Mouse (Mus musculus): Measurements from ENCODE around the gene Ric1. TPM values are rescaled to one million over a fixed set of nuclear protein-coding genes. Genes with fewer than 3 reads are reported as not detected.
A peak's percentile ranks its signal among the peaks of the same experiment; 100 is the strongest.

Ric1 gene
- polyA plus RNA-seq, 1 experiment = 11.7 TPM

DNA sequence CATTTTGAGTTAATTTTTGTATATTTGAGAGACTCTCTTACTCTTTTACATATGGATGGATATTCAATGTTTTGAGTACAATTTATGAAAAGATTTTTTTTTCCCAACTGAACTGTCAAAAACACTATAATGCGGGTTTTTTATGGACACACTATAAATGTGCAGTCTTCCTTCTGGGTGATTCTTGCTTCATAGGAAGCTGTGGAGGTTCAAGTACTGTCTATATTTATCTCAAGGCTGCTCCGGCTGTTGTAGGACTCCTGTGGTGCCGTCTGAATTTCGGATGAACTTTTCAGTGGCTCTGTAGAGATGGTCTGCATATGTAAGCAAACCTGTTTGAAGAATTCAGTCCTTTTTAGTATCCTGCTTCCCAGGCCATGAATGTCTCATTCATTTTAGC lies 86.1 kb downstream of the Ric1 start:
- DNase-seq (ENCODE audit: low spot score) = no peak

DNA sequence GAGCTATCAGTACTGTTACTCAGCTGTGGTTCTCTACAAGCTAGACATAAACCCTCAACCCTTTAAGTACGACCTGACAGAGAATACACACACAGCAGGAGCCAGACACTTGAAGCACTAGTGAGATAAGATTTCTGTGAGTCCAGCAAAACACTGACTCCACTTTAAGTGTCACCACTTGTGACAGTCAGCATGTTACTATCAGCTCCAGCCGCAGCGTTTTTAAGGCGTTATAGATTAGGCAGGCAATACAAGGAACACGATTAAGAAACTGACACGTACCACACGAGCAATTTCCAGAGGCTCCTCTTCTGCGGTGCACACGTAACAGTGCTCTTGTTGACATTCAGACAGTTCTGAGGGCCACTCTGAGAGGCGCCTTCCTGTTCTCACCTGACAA lies 88.8 kb downstream of the Ric1 start:
- no peak for DNase-seq (ENCODE audit: low spot score)

DNA sequence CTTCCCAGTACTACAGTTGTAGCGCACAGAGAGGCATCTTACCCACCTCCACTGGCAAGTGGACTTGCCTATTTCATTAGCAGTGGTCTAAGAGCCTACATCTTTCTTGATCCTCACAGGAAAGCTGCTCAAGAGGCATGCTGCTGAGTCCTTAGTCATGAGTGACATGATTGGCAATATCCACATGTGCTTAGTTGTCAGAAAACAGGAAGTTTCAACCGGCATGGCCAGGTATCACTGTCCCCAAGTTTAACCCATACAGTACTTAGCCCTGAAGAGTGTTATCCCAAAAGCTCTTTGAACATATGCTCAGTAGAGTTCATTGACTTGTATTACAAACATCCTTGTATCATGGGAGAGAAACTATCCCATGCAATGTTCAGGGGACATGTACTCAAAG lies 90.0 kb downstream of the Ric1 start:
- DNase-seq (ENCODE audit: low spot score) = no peak

DNA sequence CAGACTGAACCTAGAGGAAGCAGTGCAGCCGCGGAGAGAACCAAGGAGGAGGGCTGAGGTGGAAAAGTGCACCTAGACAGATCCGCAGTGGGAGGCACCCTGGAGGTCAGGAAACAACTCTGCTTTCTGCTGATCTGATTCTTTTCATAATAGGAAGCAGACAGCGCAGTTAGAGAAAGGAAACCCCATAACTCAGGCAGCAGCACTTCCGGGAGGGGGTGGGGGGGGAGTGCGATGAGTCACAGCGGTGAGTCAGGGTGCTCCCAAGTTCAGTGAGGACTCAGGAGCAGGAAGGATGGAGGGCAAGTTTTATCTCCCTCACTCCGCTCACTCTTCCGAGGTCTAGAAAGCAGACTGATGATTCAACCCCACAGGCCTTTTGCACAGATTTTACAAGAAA lies 119.0 kb downstream of the Ric1 start:
- no peak for DNase-seq (ENCODE audit: low spot score)

DNA sequence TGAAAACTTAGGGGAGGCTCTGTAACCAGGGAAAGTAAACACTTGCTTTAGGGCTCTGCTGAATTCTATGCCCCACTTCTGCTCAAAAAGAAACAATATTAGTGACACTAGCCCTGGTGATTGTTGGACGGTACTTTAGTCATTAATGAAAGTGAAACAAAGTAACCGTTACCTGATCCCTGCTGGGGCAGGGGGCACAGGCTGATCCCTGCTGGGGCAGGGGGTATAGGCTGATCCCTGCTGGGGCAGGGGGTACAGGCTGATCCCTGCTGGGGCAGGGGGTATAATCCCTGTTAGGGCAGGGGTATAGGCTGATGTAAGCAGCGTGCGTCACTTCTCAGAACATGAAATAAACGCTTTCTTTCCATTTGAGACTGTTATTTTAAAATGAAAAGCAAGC lies 119.4 kb downstream of the Ric1 start:
- no peak for DNase-seq (ENCODE audit: low spot score)

DNA sequence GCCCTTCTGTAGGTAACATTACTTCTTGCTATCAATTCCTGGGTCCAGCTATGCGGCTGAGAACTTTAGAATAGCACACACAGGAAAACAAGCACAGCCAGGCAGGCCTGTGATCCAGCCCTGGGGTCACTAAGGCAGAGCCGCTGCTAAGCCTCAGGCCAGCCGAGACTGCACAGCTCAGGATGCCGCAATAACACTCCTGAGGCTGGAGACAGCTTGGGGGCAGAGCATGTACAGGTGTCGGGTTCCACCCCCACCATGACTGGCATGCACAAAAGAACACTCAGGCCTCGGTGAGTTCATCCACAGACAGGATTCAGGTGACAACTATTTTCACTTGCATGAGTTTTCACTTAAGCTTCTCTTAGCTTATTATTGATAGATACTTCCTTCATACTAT lies 120.1 kb downstream of the Ric1 start:
- DNase-seq (ENCODE audit: low spot score) = no peak

DNA sequence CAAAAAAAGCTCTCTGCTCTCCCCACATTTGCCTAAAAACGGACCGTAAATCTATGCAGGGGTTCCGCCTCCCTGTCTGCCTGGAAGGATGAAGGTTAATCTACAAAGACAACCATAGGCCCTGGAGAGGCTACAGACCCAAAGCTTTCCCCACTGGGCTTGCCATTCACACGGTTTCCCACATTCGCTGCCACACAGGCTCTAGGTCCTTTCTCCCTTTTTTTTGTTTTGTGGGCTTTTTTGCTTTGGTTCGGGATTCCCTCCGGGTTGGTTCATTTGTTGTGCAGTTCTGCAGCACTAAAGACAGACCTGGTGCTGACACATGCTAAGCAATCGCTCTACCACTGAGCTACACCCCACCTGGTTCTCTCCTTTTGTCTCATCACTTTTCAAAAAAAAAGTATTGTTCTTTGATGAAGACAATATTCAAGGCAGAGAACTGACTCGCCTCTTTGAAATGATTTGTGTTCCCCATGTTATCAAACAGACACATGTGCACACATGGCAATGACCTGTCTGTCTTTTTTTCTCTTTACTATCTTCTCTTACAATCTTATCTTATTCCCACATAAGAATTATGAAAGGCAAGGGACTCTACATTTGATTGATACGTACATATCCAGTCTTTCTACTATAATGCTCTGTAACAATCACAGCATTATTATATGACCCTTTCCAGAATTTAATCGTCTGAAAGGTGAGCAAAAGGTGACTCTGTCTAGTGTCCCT lies 121.3 kb downstream of the Ric1 start:
- DNase-seq (ENCODE audit: low spot score) = no peak

DNA sequence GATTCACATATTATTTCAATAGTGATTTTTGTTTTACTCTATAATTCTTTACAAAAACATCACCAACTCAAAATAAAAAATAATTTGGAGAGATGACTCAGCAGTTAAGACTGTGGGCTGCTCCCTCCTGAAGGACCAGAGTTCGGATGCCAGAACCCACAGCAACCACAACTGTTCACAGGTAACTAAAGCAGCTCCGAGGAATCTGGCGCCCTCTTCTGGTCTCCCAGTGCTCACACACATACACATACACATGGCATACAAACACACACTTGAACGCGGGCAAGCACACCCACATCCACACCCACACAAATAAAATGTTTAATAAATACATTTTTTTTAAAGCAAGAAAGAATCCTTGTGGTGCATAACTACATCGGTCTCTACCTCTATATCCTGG lies 122.7 kb downstream of the Ric1 start:
- DNase-seq (ENCODE audit: low spot score) = no peak

DNA sequence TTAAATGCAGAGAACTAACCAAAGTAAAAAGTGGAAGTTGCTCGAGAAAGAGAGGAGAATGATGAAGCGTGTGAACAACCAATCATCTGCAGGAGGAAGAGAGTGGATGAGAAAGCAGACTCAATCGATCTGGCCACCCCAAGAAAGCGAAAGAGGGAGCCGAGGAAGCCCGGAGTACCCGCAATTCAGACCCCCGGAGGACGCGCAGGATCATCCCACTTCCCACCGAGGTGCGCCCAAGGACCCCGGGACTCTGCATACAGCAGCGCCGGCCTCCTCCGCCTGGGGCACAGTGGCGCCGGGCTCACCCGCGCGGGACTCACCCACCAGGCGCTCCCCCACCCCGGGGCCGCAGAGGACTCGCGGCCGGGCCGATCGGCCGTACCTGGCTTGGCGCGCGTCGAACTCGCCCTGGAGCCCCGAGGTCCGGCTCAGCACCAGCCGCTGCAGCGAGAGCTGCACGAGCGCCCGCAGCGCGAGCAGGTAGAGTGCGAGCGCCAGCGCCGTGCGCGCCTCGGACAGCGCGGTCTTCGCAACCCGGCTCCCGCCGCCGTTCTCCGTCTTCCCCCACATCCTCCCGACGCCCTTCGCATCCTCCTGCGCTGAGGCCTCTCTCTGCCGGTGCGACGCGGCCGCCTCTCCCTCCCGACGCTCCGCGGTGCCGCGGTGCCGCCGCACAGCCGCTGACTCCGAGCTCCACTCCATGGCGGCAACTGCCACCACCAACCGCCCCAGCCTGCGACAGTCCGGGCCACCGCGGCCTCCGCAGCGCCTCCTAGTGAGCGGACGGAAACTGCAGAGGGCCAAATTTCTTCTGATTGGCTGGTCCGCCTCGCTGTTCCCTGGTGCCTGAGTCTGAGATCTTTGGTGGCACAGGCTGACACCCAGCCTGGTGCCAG lies 125.8 kb downstream of the Ric1 start, which contains the start of gene Ermp1:
Gene Ermp1 (minus strand): TSS at position 765 of the 899 bp plus-strand sequence.
- peak; percentile 95 for DNase-seq (ENCODE audit: low spot score)

DNA sequence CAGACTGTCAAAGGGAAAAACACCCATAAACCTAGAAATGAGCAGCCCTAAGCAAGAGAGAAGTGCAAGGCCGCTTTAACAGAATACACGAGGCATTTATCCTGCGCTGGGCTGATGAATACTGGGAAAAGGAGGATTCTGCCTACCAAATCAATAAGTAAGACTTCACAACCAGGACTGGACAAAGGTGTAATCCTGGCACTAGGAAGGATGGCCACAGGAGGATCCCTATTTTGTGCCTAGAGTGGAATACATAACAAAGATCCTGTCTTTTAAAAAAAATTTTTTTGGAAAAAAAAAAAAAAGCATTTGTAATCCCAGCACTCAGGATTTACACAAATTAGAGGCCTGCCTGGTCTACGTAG lies 126.5 kb downstream of the Ric1 start:
- no peak for DNase-seq (ENCODE audit: low spot score)

DNA sequence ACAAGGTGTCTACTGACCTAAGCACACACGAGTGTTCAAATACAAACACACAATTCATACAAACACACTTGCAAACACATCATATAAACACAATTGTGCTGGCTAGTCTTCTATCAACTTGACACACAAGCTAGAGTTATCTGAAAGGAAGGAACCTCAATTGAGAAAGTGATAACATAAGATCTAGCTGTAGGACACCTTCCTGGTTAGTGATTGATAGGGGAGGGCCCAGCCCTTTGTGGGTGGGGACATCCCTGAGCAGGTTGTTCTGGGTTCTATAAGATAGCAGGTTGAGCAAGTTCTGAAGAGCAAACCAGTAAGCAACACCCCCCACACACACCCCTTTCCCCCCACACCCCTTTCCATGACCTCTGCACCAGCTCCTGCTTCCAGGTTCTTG lies 127.6 kb downstream of the Ric1 start:
- DNase-seq (ENCODE audit: low spot score) = no peak

DNA sequence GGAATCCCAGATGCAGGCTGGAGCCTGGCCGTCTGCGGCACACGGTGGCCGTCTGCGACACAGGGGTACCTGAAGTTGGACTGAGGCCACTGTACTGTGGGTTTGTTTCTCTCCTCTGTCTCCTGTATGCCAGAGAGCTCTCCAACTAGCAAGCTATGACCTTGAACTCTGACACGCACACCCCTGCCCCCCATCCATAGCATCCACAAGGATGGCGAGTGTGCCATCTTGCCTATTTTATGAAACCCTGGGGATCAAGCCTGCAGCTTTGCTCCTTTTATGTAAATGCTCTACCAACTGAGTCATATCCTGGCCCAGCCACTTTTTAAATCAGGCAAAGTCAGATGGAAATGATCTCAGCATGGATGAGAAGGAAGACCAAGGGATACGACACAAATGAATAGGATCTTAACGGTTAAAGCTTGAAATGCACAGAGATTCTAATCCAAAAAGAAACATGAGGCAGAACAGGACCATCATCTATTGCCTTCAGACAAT lies 131.7 kb downstream of the Ric1 start:
- DNase-seq (ENCODE audit: low spot score) = no peak

DNA sequence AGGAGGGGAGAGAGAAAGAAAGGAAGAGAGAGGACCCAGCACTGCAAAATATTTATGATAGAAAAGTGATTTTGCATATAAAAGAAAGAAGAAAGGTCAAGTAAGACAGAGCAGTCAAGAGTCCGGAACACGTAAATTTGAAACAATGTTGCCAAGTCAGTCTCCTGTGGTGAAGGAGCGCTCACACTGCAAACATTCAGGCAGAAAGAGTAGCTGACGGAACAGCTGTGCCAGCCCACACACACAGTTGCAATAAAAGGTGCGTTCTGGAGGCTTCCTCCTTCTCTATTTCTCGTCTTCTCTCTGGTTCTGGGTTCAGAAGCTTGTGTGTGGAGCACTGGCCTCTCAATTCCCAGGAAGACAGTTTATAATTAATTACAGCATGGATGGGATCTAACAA lies 133.1 kb downstream of the Ric1 start:
- no peak for DNase-seq (ENCODE audit: low spot score)

DNA sequence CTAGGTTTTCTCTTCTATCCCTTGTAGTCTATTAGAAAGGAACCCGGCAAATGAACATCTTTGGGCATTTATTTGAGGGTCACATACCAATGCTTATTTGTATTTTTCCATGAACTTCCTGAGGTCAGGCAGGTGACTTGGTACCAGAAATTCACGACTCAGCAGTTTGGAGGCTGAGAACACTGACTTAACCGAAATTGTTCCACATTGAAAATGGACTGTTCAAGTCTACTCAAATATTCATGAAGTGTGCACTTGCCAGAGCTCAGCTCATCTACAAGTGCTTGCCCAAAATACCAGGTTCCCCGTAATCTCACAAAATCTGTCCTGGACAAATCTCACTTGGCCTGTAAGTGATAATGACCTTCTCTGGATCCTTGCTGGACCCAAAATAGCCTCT lies 133.9 kb downstream of the Ric1 start:
- DNase-seq (ENCODE audit: low spot score) = no peak

Other genes starting within 250 kb of the Ric1 start
- 8.4 and 10.0 TPM in 2 replicates for gene Insl6, start 196.9 kb upstream of the Ric1 start, polyA plus RNA-seq (2012; rRNA removed)
- gene Rln1, start 187.6 kb upstream of the Ric1 start, polyA plus RNA-seq (2012; rRNA removed) = 0.24 and 0.65 TPM in 2 replicates
- gene Plgrkt, start 154.9 kb upstream of the Ric1 start, polyA plus RNA-seq (2012; rRNA removed) = 88.9 and 108 TPM in 2 replicates
- 4.3 and 6.8 TPM in 2 replicates for gene Cd274, start 154.8 kb upstream of the Ric1 start, polyA plus RNA-seq (2012; rRNA removed)
- 0.12 and 0.21 TPM in 2 replicates for gene Pdcd1lg2, start 111.4 kb upstream of the Ric1 start, polyA plus RNA-seq (2012; rRNA removed)
- gene Ermp1, start 126.1 kb downstream of the Ric1 start, polyA plus RNA-seq (2012; rRNA removed) = 175 and 192 TPM in 2 replicates
- gene Mlana, start 175.5 kb downstream of the Ric1 start, polyA plus RNA-seq (2012; rRNA removed) = 0.11 and 0.13 TPM in 2 replicates